Mouse (Mus musculus) spleen, adult 2 months (tissue): Measurements from ENCODE around the gene Fbn1. TPM values are rescaled to one million over a fixed set of nuclear protein-coding genes. Genes with fewer than 3 reads are reported as not detected.
A peak's percentile ranks its signal among the peaks of the same experiment; 100 is the strongest.

ENCODE experiments used
- DNase-seq, 2 experiments: peaks; one replicate each; pipeline versions ENCODE4 v3.0.0 to v3.0.0-alpha.2; 2012 to 2021; ENCODE audit warnings: low spot score in 2 of 2, low read depth in 1 of 2
- H3K27ac ChIP-seq: fragments of 200-500 bp; 2 replicates; pipeline ENCODE4 v1.5.1; 2012; ENCODE audit warnings: low read length, inconsistent platforms; ENCODE audit not compliant: insufficient read depth
- H3K27me3 ChIP-seq: fragments of 200-500 bp; 2 replicates; pipeline ENCODE4 v1.6.1; 2012; ENCODE audit warnings: mild to moderate bottlenecking, moderate library complexity, low read length, inconsistent platforms; ENCODE audit not compliant: control insufficient read depth, insufficient read depth
- H3K36me3 ChIP-seq: fragments of 200-500 bp; 2 replicates; pipeline ENCODE4 v1.6.1; 2012; ENCODE audit warnings: mild to moderate bottlenecking, low read length, inconsistent platforms; ENCODE audit not compliant: control insufficient read depth, insufficient read depth
- H3K4me1 ChIP-seq: fragments of 200-500 bp; 2 replicates; pipeline ENCODE4 v1.6.1; 2011; ENCODE audit warnings: inconsistent platforms; ENCODE audit not compliant: control insufficient read depth, insufficient read depth, insufficient read length
- H3K4me3 ChIP-seq: fragments of 200-500 bp; 2 replicates; pipeline ENCODE4 v1.5.1; 2011; ENCODE audit warnings: mild to moderate bottlenecking, inconsistent platforms; ENCODE audit not compliant: insufficient read depth, insufficient read length; ENCODE audit errors: extremely low read depth
- CTCF ChIP-seq: fragments of 200-500 bp; IDR thresholded peaks from 2 replicates; pipeline ENCODE4 v1.5.1; 2011; ENCODE audit warnings: mild to moderate bottlenecking, inconsistent platforms; ENCODE audit not compliant: insufficient read depth, insufficient read length, insufficient replicate concordance; ENCODE audit errors: extremely low read depth
- POLR2A ChIP-seq: fragments of 200-500 bp; IDR thresholded peaks from 2 replicates; pipeline ENCODE4 v1.6.1; 2011; ENCODE audit warnings: low read depth, low read length, inconsistent platforms
- WGBS: fragments of 180-500 bp; shearing (Covaris S2); methylation state at CpG from one replicate; pipeline ENCODE4 v1.1.7; 2018; 5-methylcytosine and 5-hydroxymethylcytosine counted together
- polyA plus RNA-seq: library from polyadenylated mRNA; depleted of rRNA; stranded (reverse); fragments of >200 nt; gene quantifications from 2 replicates; pipeline ENCODE4 v1.2.3, GENCODE M21; 2012

Gene Fbn1
- polyA plus RNA-seq, 1 experiment = 3.1 TPM

DNA sequence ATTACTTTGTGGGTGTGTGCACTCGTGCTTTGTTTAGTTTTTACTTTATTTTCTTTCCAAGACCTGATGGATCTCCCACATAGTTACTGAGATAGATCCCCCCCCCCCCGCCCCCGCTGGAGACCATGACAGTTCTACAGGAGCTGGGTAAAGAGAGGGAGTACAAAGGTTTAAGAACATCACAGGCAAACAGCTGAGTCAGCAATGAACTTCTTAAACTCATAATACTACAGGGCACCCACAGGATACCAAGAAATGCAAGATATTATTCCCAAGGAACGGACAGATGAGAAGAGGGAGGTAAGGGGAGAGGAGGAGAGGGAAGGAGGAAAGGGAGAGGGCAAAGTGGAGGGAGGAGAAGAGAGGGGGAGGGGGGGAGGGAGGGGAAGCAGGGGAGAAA is 4.8 kb upstream of the Fbn1 start:
- H3K27ac ChIP-seq = no peak overlapping the region
- no peaks in the 10 kb centered on the region for H3K27me3 ChIP-seq
- H3K4me3 ChIP-seq = no peak overlapping the region
- TF ChIP-seq CTCF (no peak), POLR2A (no peak)
- H3K36me3 ChIP-seq = no peaks in the 10 kb centered on the region
- no peak for DNase-seq
- no peaks in the 10 kb centered on the region for H3K4me1 ChIP-seq
- WGBS = 88% methylated on average over 4 of the region's 4 CpGs

DNA sequence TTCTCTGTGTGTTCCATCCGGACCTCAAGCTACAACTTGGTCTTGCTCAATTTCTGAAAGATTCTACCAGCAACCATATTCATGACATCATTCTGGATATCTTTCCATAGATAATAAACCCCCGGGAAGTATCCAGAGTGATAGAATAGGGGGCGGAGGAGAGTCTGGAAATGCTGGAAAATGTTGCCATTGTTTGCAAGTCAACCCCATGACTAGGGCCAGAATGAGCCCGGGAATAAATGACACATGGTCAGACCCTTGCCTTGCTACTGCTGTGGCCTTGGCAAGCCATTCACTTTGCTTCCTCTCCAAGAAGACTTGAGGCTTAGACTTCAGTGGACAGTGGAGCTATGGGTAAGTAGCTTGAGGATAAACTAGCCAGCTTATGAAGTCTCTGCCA is 4.1 kb upstream of the Fbn1 start:
- no peak for TF ChIP-seq POLR2A
- no peak for TF ChIP-seq CTCF
- no peak for DNase-seq
- no peak overlapping the region for H3K4me3 ChIP-seq
- 84% methylated on average over 4 of the region's 4 CpGs for WGBS
- no peaks in the 10 kb centered on the region for H3K27me3 ChIP-seq
- H3K36me3 ChIP-seq = no peaks in the 10 kb centered on the region
- no peak overlapping the region for H3K27ac ChIP-seq
- no peaks in the 10 kb centered on the region for H3K4me1 ChIP-seq

DNA sequence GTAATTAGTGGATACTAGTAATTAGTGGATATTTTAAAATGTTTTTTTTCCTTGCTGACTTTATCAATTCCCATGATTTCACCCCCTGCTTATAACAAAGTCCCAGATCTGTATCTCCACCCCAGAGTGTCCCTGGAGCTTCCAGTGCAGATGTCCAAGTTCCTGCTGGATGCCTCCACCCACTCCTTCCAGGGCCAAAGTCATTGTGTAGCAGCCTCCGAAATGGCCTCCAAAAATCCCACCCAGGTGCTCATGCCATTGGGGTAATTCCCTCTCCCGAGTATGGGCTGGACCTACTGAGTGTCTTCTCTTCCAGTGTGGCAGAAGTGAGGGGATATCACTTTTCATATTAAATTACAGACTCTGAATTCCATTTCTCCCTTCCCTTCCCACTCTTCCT is 3.0 kb upstream of the Fbn1 start:
- no peak overlapping the region for H3K4me3 ChIP-seq
- no peaks in the 10 kb centered on the region for H3K36me3 ChIP-seq
- TF ChIP-seq POLR2A (no peak), CTCF (no peak)
- no peak for DNase-seq
- WGBS = 88% methylated on average over 2 of the region's 2 CpGs
- H3K27ac ChIP-seq = no peak overlapping the region
- H3K27me3 ChIP-seq = peaks cover 4% of the 10 kb centered on the region; the same call in 1 of the 2 replicates
- peaks cover 1% of the 10 kb centered on the region; the same call in 1 of the 2 replicates for H3K4me1 ChIP-seq

DNA sequence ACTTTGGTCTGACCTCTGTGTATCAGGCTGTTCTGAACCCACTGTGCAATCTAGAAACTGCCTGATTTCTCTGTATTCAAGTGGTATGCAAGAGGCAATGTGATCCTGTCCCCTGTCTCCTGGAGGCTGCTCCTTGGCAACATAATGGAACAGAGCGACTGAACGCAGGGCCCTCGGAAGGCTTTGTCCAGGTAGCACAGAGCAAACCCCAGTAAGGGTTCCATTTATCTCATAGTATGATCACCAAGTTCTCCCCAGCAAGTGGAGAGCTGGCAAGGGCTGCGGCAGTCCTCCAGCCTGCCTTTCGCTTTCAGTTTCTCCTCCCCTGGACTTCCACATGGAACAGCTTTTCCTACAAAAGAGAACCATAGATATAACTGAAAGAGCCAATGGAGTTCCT is 588 bp upstream of the Fbn1 start:
- Histone ChIP-seq H3K27ac (no peak overlapping the region), H3K27me3 (peaks cover 10% of the 10 kb centered on the region; the same call in 1 of the 2 replicates), H3K4me1 (peaks cover 4% of the 10 kb centered on the region; the same call in 1 of the 2 replicates), H3K4me3 (no peak overlapping the region), H3K36me3 (no peaks in the 10 kb centered on the region)
- 88% methylated on average over 5 of the region's 5 CpGs for WGBS
- TF ChIP-seq CTCF (no peak), POLR2A (no peak)
- no peak for DNase-seq

DNA sequence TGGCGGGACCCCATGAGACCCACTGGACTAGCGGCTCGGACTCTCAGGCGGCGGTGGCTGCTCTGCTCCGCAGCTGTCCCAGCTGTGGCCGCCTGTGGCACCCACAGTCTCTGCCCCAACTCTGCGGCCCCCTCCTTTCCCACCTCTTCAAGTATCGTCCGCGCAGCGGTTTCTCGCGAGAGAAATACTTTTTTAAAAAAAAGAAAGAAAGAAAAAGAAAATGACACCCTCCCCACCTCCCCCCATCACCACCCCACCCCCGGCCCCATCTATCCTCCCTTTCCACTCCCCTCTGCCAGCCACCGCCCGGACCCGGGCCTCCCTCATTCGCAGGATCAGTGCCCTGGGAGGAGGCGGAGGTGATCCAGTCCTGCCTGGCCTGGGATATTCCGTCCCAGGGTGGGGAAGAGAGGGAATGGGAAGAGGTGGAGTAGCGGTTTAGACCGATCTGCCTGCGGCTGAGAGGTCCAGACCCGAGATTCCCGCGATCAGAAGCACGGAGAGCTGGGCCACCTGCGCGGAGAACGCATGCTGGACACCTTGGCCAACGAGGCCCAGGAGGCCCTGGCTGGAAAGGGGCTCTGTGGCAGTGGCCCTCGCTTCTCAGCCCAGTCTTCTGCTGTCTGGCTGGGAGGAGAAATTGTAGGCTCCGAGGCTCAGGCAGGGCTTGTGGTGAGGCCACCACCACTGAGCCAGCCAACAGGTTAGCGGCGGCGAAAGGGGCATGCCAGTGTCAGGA is 1.3 kb downstream of the Fbn1 start:
- Histone ChIP-seq H3K36me3 (no peaks in the 10 kb centered on the region), H3K4me1 (peaks cover 4% of the 10 kb centered on the region; the same call in 1 of the 2 replicates), H3K27ac (peak overlapping the region; percentile 51; the same call in 1 of the 2 replicates), H3K4me3 (peak overlapping the region; percentile 45; the same call in 1 of the 2 replicates), H3K27me3 (peaks cover 10% of the 10 kb centered on the region; the same call in 1 of the 2 replicates)
- TF ChIP-seq CTCF (no peak), POLR2A (no peak)
- DNase-seq = no peak
- 7% methylated on average over 37 of the region's 37 CpGs for WGBS

DNA sequence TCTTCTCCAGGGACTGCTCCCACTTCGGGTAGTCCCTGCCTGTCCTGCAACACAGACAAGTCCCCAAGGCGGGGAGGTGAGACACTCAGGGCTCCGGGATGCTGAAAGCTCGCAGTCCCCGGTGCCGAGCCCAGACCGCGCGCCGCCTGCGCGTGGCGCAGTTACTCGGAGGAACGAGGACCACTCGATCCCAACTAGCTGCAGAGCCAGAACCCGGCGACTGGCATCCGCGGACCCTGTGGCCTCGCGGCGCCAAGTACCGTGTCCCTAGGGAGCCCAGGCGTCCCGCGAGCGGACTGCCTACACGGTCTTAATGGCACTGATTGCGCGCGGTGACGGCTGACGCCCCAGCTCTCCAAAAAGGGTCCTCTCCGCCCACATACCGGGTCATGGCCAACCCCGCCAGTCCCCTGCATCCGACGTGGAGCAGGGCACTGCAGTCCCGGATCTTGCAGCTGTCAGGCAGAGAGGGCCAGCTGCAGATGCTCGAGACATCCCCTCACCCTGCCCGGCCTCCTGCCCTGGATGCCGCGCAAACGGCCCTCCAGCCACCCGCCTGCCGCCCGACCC is 2.0 kb downstream of the Fbn1 start:
- peak overlapping the region; percentile 51; the same call in 1 of the 2 replicates for H3K27ac ChIP-seq
- H3K4me3 ChIP-seq = peak overlapping the region; percentile 45
- H3K27me3 ChIP-seq = peaks cover 10% of the 10 kb centered on the region; the same call in 1 of the 2 replicates
- TF ChIP-seq CTCF = no peak
- no peak for DNase-seq
- WGBS = under 1% methylated on average over 48 of the region's 48 CpGs
- no peaks in the 10 kb centered on the region for H3K36me3 ChIP-seq
- H3K4me1 ChIP-seq = peaks cover 4% of the 10 kb centered on the region; the same call in 1 of the 2 replicates
